Mouse (Mus musculus) yolk sac, embryonic 10.5 days (tissue): ENCODE data around the gene Apex2.

Experiments
- DNase-seq: peaks from one replicate; pipeline ENCODE4 v3.0.0-alpha.2; 2017; ENCODE audit warnings: low spot score

Apex2 gene

GRCm38 (mm10) chrX:150589696-150590095 lies at the start of gene Apex2:
TSS of gene Apex2 (minus strand) at chrX:150589868.
- no peak for DNase-seq

GRCm38 (mm10) chrX:150636421-150636820 lies 46.8 kb upstream of the Apex2 start:
- DNase-seq, result no peak

GRCm38 (mm10) chrX:150598882-150599281 lies 9.2 kb upstream of the Apex2 start:
- DNase-seq, result no peak

- no peak for DNase-seq
Measured at GRCm38 (mm10) chrX:150595016-150595760, 5.5 kb upstream of the Apex2 start.

- DNase-seq, result no peak
Measured at GRCm38 (mm10) chrX:150594176-150594575, 4.5 kb upstream of the Apex2 start.

- DNase-seq, result no peak
Measured at GRCm38 (mm10) chrX:150593266-150594035, 3.8 kb upstream of the Apex2 start.

GRCm38 (mm10) chrX:150588023-150588764 lies 1.5 kb downstream of the Apex2 start, which contains the start of gene Pfkfb1:
TSS of gene Pfkfb1 (plus strand) at chrX:150588229.
- DNase-seq, result peak; percentile 87

- DNase-seq, result peak; percentile 60
Measured at GRCm38 (mm10) chrX:150585116-150585515, 4.6 kb downstream of the Apex2 start.

- no peak for DNase-seq
Measured at GRCm38 (mm10) chrX:150581921-150582320, 7.7 kb downstream of the Apex2 start.

GRCm38 (mm10) chrX:150564644-150565357 lies 24.9 kb downstream of the Apex2 start:
- DNase-seq, result no peak

- no peak for DNase-seq
Measured at GRCm38 (mm10) chrX:150554032-150554431, 35.6 kb downstream of the Apex2 start.

- DNase-seq, result no peak
Measured at GRCm38 (mm10) chrX:150551986-150552385, 37.7 kb downstream of the Apex2 start.

- no peak for DNase-seq
Measured at GRCm38 (mm10) chrX:150549639-150550038, 40.0 kb downstream of the Apex2 start.

- DNase-seq, result no peak
Measured at GRCm38 (mm10) chrX:150547239-150547638, 42.4 kb downstream of the Apex2 start, which contains the start of gene Alas2. TSS of gene Alas2 (plus strand) at chrX:150547375.

GRCm38 (mm10) chrX:150541684-150542083 lies 48.0 kb downstream of the Apex2 start:
- DNase-seq, result no peak

GRCm38 (mm10) chrX:150540111-150540510 lies 49.6 kb downstream of the Apex2 start:
- DNase-seq, result no peak

GRCm38 (mm10) chrX:150516477-150516876 lies 73.2 kb downstream of the Apex2 start:
- DNase-seq, result no peak

- no peak for DNase-seq
Measured at GRCm38 (mm10) chrX:150516015-150516414, 73.7 kb downstream of the Apex2 start.

GRCm38 (mm10) chrX:150514127-150514526 lies 75.5 kb downstream of the Apex2 start:
- no peak for DNase-seq

- DNase-seq, result no peak
Measured at GRCm38 (mm10) chrX:150511274-150511673, 78.4 kb downstream of the Apex2 start.

GRCm38 (mm10) chrX:150510631-150511030 lies 79.0 kb downstream of the Apex2 start:
- DNase-seq, result no peak

- DNase-seq, result no peak
Measured at GRCm38 (mm10) chrX:150508696-150509095, 81.0 kb downstream of the Apex2 start.
